Mouse (Mus musculus) MEL (cell line): ENCODE measurements at regions not wholly inside any gene's neighbourhood (a gene's known extent, or its start where the extent isn't known, plus 50 kb on each side); places are given as distances from the start of the nearest gene placed in this dataset.

Experiments used
- DNase-seq: peaks from one replicate; pipeline ENCODE4 v3.0.0; 2011; ENCODE audit warnings: low read depth, low spot score
- H3K27ac ChIP-seq: 2 replicates; pipeline ENCODE4 v1.5.1; 2012; ENCODE audit warnings: low read depth, mild to moderate bottlenecking, control low read depth, low read length, moderate library complexity; ENCODE audit not compliant: control insufficient read depth
- H3K27me3 ChIP-seq, 2 experiments: fragments of 150-350 bp in 1 of 2; sonication (generic) in 1 of 2; 2 replicates each; pipeline ENCODE4 v1.6.1; 2012; ENCODE audit warnings: low read length in 2 of 2, mild to moderate bottlenecking in 2 of 2, improper control_type of control experiment in 1 of 2, moderate library complexity in 1 of 2; ENCODE audit not compliant: insufficient read depth in 2 of 2, control insufficient read depth in 1 of 2
- H3K36me3 ChIP-seq, 2 experiments: 2 replicates each; pipeline ENCODE4 v1.6.1; 2012 to 2014; ENCODE audit warnings: low read length in 2 of 2, improper control_type of control experiment in 1 of 2, inconsistent platforms in 1 of 2, mild to moderate bottlenecking in 1 of 2; ENCODE audit not compliant: insufficient read depth in 2 of 2, control insufficient read depth in 1 of 2
- H3K4me1 ChIP-seq, 2 experiments: fragments of 150-350 bp in 1 of 2; sonication (generic) in 1 of 2; 2 replicates each; pipeline ENCODE4 v1.6.1; 2012; ENCODE audit warnings: low read length in 2 of 2, improper control_type of control experiment in 1 of 2, mild to moderate bottlenecking in 1 of 2; ENCODE audit not compliant: insufficient read depth in 2 of 2, control insufficient read depth in 1 of 2
- H3K4me3 ChIP-seq, 2 experiments: fragments of 150-350 bp in 1 of 2; sonication (generic) in 1 of 2; 2 replicates each; pipeline ENCODE4 v1.5.1; 2012; ENCODE audit warnings: low read depth in 2 of 2, low read length in 2 of 2, mild to moderate bottlenecking in 2 of 2, moderate library complexity in 2 of 2, control low read depth in 1 of 2, improper control_type of control experiment in 1 of 2; ENCODE audit not compliant: control insufficient read depth in 1 of 2, insufficient read depth in 1 of 2
- H3K79me2 ChIP-seq: 2 replicates; pipeline ENCODE4 v1.6.1; 2012; ENCODE audit warnings: mild to moderate bottlenecking, low read length, moderate library complexity; ENCODE audit not compliant: control insufficient read depth, poor library complexity, insufficient read depth
- H3K9ac ChIP-seq: 2 replicates; pipeline ENCODE4 v1.6.1; 2012; ENCODE audit warnings: low read depth, mild to moderate bottlenecking, control low read depth, low read length, moderate library complexity; ENCODE audit not compliant: control insufficient read depth, poor library complexity, severe bottlenecking
- H3K9me3 ChIP-seq: fragments of 150-350 bp; sonication (generic); replicated peaks from 2 replicates; pipeline ENCODE4 v1.6.1; 2012; ENCODE audit warnings: mild to moderate bottlenecking, low read length, improper control_type of control experiment, moderate library complexity; ENCODE audit not compliant: insufficient read depth
- BHLHE40 ChIP-seq: IDR thresholded peaks from 2 replicates; pipeline ENCODE4 v1.6.1; 2012; ENCODE audit warnings: low read depth, mild to moderate bottlenecking, inconsistent platforms, low read length, improper control_type of control experiment, borderline replicate concordance
- CTCF ChIP-seq, 3 experiments: IDR thresholded peaks in 2 of 3; conservative IDR thresholded peaks in 1 of 3; 2 replicates each; pipeline ENCODE4 v1.5.1; 2011 to 2012; ENCODE audit warnings: low read length in 3 of 3, low read depth in 2 of 3, mild to moderate bottlenecking in 2 of 3, improper control_type of control experiment in 1 of 3, inconsistent platforms in 1 of 3, mixed read lengths in 1 of 3, moderate library complexity in 1 of 3; ENCODE audit not compliant: control insufficient read depth in 1 of 3, insufficient read depth in 1 of 3, poor library complexity in 1 of 3, severe bottlenecking in 1 of 3
- ELF1 ChIP-seq: IDR thresholded peaks from 2 replicates; pipeline ENCODE4 v1.6.1; 2014; ENCODE audit warnings: low read depth, mild to moderate bottlenecking, inconsistent platforms, low read length, improper control_type of control experiment, moderate library complexity
- ETS1 ChIP-seq: IDR thresholded peaks from 2 replicates; pipeline ENCODE4 v1.6.1; 2012; ENCODE audit warnings: low read depth, mild to moderate bottlenecking, inconsistent platforms, low read length, improper control_type of control experiment, moderate library complexity
- GABPA ChIP-seq: IDR thresholded peaks from 2 replicates; pipeline ENCODE4 v1.6.1; 2012; ENCODE audit warnings: low read depth, mild to moderate bottlenecking, inconsistent platforms, low read length, improper control_type of control experiment, moderate library complexity
- KAT2A ChIP-seq: conservative IDR thresholded peaks from 2 replicates; pipeline ENCODE4 v1.6.1; 2012; ENCODE audit warnings: low read depth, low read length, improper control_type of control experiment, inconsistent platforms
- MAFK ChIP-seq: IDR thresholded peaks from 2 replicates; pipeline ENCODE4 v1.6.1; 2011; ENCODE audit warnings: low read depth, mild to moderate bottlenecking, low read length, improper control_type of control experiment, borderline replicate concordance
- MAX ChIP-seq: IDR thresholded peaks from 2 replicates; pipeline ENCODE4 v1.6.1; 2011; ENCODE audit warnings: low read length, improper control_type of control experiment
- MEF2A ChIP-seq: IDR thresholded peaks from 2 replicates; pipeline ENCODE4 v1.6.1; 2014; ENCODE audit warnings: low read depth, mild to moderate bottlenecking, inconsistent platforms, low read length, improper control_type of control experiment; ENCODE audit not compliant: poor library complexity, insufficient replicate concordance, severe bottlenecking; ENCODE audit errors: extremely low read depth
- MXI1 ChIP-seq: IDR thresholded peaks from 2 replicates; pipeline ENCODE4 v1.6.1; 2011; ENCODE audit warnings: mild to moderate bottlenecking, low read depth, low read length, improper control_type of control experiment
- MYC ChIP-seq: IDR thresholded peaks from 2 replicates; pipeline ENCODE4 v1.6.1; 2011; ENCODE audit warnings: low read depth, mild to moderate bottlenecking, low read length, improper control_type of control experiment, moderate library complexity
- NELFE ChIP-seq: IDR thresholded peaks from 2 replicates; pipeline ENCODE4 v1.6.1; 2011; ENCODE audit warnings: low read depth, low read length, improper control_type of control experiment
- NRF1 ChIP-seq: IDR thresholded peaks from 2 replicates; pipeline ENCODE4 v1.6.1; 2014; ENCODE audit warnings: low read depth, mild to moderate bottlenecking, inconsistent platforms, low read length, improper control_type of control experiment, moderate library complexity; ENCODE audit not compliant: poor library complexity, insufficient read depth, severe bottlenecking
- RAD21 ChIP-seq: IDR thresholded peaks from 2 replicates; pipeline ENCODE4 v1.6.1; 2011; ENCODE audit warnings: mild to moderate bottlenecking, low read depth, low read length, improper control_type of control experiment
- RCOR1 ChIP-seq: IDR thresholded peaks from 2 replicates; pipeline ENCODE4 v1.6.1; 2012; ENCODE audit warnings: low read depth, mild to moderate bottlenecking, inconsistent platforms, low read length, improper control_type of control experiment
- SIN3A ChIP-seq: IDR thresholded peaks from 2 replicates; pipeline ENCODE4 v1.6.1; 2012; ENCODE audit warnings: low read length, improper control_type of control experiment, inconsistent platforms
- SMC3 ChIP-seq: IDR thresholded peaks from 2 replicates; pipeline ENCODE4 v1.6.1; 2011; ENCODE audit warnings: low read depth, low read length, improper control_type of control experiment
- TCF12 ChIP-seq: IDR thresholded peaks from 2 replicates; pipeline ENCODE4 v1.6.1; 2014; ENCODE audit warnings: low read depth, mild to moderate bottlenecking, inconsistent platforms, low read length, improper control_type of control experiment, moderate library complexity
- USF1 ChIP-seq: IDR thresholded peaks from 2 replicates; pipeline ENCODE4 v1.6.1; 2014; ENCODE audit warnings: low read depth, mild to moderate bottlenecking, inconsistent platforms, low read length, improper control_type of control experiment, moderate library complexity
- USF2 ChIP-seq, 2 experiments: IDR thresholded peaks; 2 replicates each; pipeline ENCODE4 v1.6.1; 2011 to 2012; ENCODE audit warnings: improper control_type of control experiment in 2 of 2, low read length in 2 of 2, borderline replicate concordance in 1 of 2, inconsistent platforms in 1 of 2, low read depth in 1 of 2, mild to moderate bottlenecking in 1 of 2; ENCODE audit not compliant: insufficient read depth in 1 of 2
- ZKSCAN1 ChIP-seq: IDR thresholded peaks from 2 replicates; pipeline ENCODE4 v1.6.1; 2012; ENCODE audit warnings: low read depth, mild to moderate bottlenecking, inconsistent platforms, low read length, improper control_type of control experiment, moderate library complexity
- ZMIZ1 ChIP-seq: IDR thresholded peaks from 2 replicates; pipeline ENCODE4 v1.6.1; 2012; ENCODE audit warnings: low read depth, mild to moderate bottlenecking, inconsistent platforms, low read length, improper control_type of control experiment, moderate library complexity
- ZNF384 ChIP-seq: IDR thresholded peaks from 2 replicates; pipeline ENCODE4 v1.6.1; 2012; ENCODE audit warnings: low read depth, mild to moderate bottlenecking, inconsistent platforms, low read length, improper control_type of control experiment

GRCm38 (mm10) chr12:8441275-8441674, 58.5 kb downstream of the Rhob start:
- H3K9me3 ChIP-seq: no peaks in the 10 kb centered on the region
- no peaks in the 10 kb centered on the region for H3K4me1 ChIP-seq
- H3K9ac ChIP-seq: no peak overlapping the region
- TF ChIP-seq NELFE (no peak), CTCF (IDR thresholded peaks at IDR 0.05 in 2 of 3, conservative IDR thresholded peaks at IDR 0.05 in 1 of 3; ENCODE audit: control insufficient read depth in 1 of 3, insufficient read depth in 1 of 3, low read depth in 2 of 3, low read length in 3 of 3, poor library complexity in 1 of 3, severe bottlenecking in 1 of 3) (no peak), MAX (no peak), ELF1 (no peak), MEF2A (no peak), SMC3 (no peak), MAFK (no peak), ZKSCAN1 (no peak), BHLHE40 (no peak), RAD21 (no peak)
- no peak overlapping the region for H3K4me3 ChIP-seq
- DNase-seq: no peak
- H3K27ac ChIP-seq: no peak overlapping the region
- no peaks in the 10 kb centered on the region for H3K27me3 ChIP-seq
- H3K36me3 ChIP-seq: no peaks in the 10 kb centered on the region
- no peaks in the 10 kb centered on the region for H3K79me2 ChIP-seq

GRCm38 (mm10) chr12:8440373-8440772, 59.4 kb downstream of the Rhob start:
- Histone ChIP-seq H3K4me3 (no peak overlapping the region), H3K27me3 (no peaks in the 10 kb centered on the region), H3K79me2 (no peaks in the 10 kb centered on the region), H3K9me3 (no peaks in the 10 kb centered on the region), H3K36me3 (no peaks in the 10 kb centered on the region), H3K4me1 (no peaks in the 10 kb centered on the region), H3K9ac (no peak overlapping the region), H3K27ac (no peak overlapping the region)
- TF ChIP-seq USF1 (no peak), RAD21 (no peak), MXI1 (no peak), MAX (no peak), ZMIZ1 (no peak), NRF1 (no peak), USF2 (IDR thresholded peaks at IDR 0.05; ENCODE audit: borderline replicate concordance in 1 of 2, insufficient read depth in 1 of 2, low read depth in 1 of 2, low read length in 2 of 2) (no peak), ZNF384 (no peak), RCOR1 (no peak), TCF12 (no peak), NELFE (no peak), ETS1 (no peak), MYC (no peak), BHLHE40 (no peak), MAFK (no peak), KAT2A (no peak), GABPA (no peak), SIN3A (no peak), CTCF (IDR thresholded peaks at IDR 0.05 in 2 of 3, conservative IDR thresholded peaks at IDR 0.05 in 1 of 3; ENCODE audit: control insufficient read depth in 1 of 3, insufficient read depth in 1 of 3, low read depth in 2 of 3, low read length in 3 of 3, poor library complexity in 1 of 3, severe bottlenecking in 1 of 3) (no peak)
- DNase-seq: no peak
